Mouse (Mus musculus) neural tube, embryonic 11.5 days (tissue): ENCODE measurements at regions not wholly inside any gene's neighbourhood (a gene's known extent, or its start where the extent isn't known, plus 50 kb on each side); places are given as distances from the start of the nearest gene placed in this dataset.

Source experiments
- ATAC-seq: fragments of 200-750 bp; cut with Nextera tagmentation; 2 replicates; pipeline ENCODE4 v1.8.0; 2017; ENCODE audit warnings: moderate number of reproducible peaks, mild to moderate bottlenecking, moderate TSS enrichment, moderate library complexity; ENCODE audit not compliant: insufficient read depth, low FRiP score, low TSS enrichment
- DNase-seq: peaks from one replicate; pipeline ENCODE4 v3.0.0-alpha.2; 2015; ENCODE audit warnings: low spot score
- H3K27ac ChIP-seq: fragments of 300-500 bp; sonication (generic); 2 replicates; pipeline ENCODE4 v1.5.1; 2014; ENCODE audit warnings: low read depth, mild to moderate bottlenecking, low read length
- H3K27me3 ChIP-seq: fragments of 300-500 bp; sonication (generic); 2 replicates; pipeline ENCODE4 v1.6.1; 2014; ENCODE audit warnings: mild to moderate bottlenecking, low read length, mixed read lengths; ENCODE audit not compliant: control insufficient read depth, insufficient read depth
- H3K36me3 ChIP-seq: fragments of 300-500 bp; sonication (generic); 2 replicates; pipeline ENCODE4 v1.6.1; 2014; ENCODE audit warnings: mild to moderate bottlenecking, low read length, moderate library complexity, mixed read lengths; ENCODE audit not compliant: control insufficient read depth, insufficient read depth
- H3K4me1 ChIP-seq: fragments of 300-500 bp; sonication (generic); 2 replicates; pipeline ENCODE4 v1.6.1; 2014; ENCODE audit warnings: low read length, mixed read lengths; ENCODE audit not compliant: control insufficient read depth, insufficient read depth
- H3K4me2 ChIP-seq: fragments of 300-500 bp; sonication (generic); 2 replicates; pipeline ENCODE4 v1.6.1; 2014; ENCODE audit warnings: low read depth, mild to moderate bottlenecking, moderate library complexity
- H3K4me3 ChIP-seq: fragments of 300-500 bp; sonication (generic); 2 replicates; pipeline ENCODE4 v1.5.1; 2014; ENCODE audit warnings: low read depth, low read length
- H3K9ac ChIP-seq: fragments of 300-500 bp; sonication (generic); 2 replicates; pipeline ENCODE4 v1.6.1; 2014; ENCODE audit warnings: mild to moderate bottlenecking, low read length
- H3K9me3 ChIP-seq: fragments of 300-500 bp; sonication (generic); 2 replicates; pipeline ENCODE4 v1.6.1; 2016; ENCODE audit warnings: low read length; ENCODE audit not compliant: control insufficient read depth
- WGBS: fragments of 180-500 bp; shearing (Covaris S2); extraction: QIAGEN DNeasy Blood & Tissue Kit; methylation state at CpG from one replicate; pipeline ENCODE4 v1.1.7; 2014; 5-methylcytosine and 5-hydroxymethylcytosine counted together

- ATAC-seq = no peak
- H3K4me3 ChIP-seq = no peak overlapping the region
- 77% methylated on average over 7 of the region's 7 CpGs for WGBS
- H3K27ac ChIP-seq = no peak overlapping the region
- H3K9me3 ChIP-seq = no peaks in the 10 kb centered on the region
- H3K27me3 ChIP-seq = no peaks in the 10 kb centered on the region
- H3K9ac ChIP-seq = no peak overlapping the region
- DNase-seq = no peak
- H3K4me1 ChIP-seq = peaks cover 4% of the 10 kb centered on the region; the same call in 1 of the 2 replicates
- H3K36me3 ChIP-seq = no peaks in the 10 kb centered on the region
- no peak overlapping the region for H3K4me2 ChIP-seq
Measured at GRCm38 (mm10) chr8:10705909-10706308, 302.3 kb downstream of the Irs2 start.

- WGBS = 95% methylated on average over 7 of the region's 7 CpGs
- no peak overlapping the region for H3K27ac ChIP-seq
- no peak for DNase-seq
Measured at GRCm38 (mm10) chr8:10702755-10703154, 305.5 kb downstream of the Irs2 start.

GRCm38 (mm10) chr8:10702248-10702647 is 306.0 kb downstream of the Irs2 start:
- Histone ChIP-seq H3K36me3 (no peaks in the 10 kb centered on the region), H3K4me2 (no peak overlapping the region), H3K9ac (no peak overlapping the region), H3K9me3 (no peaks in the 10 kb centered on the region), H3K4me3 (no peak overlapping the region), H3K27me3 (no peaks in the 10 kb centered on the region), H3K27ac (no peak overlapping the region), H3K4me1 (peaks cover 4% of the 10 kb centered on the region; the same call in 1 of the 2 replicates)
- ATAC-seq (peak; percentile 60), DNase-seq (no peak)
- 70% methylated on average over 10 of the region's 10 CpGs for WGBS

More at GRCm38 (mm10) chr8:10702755-10703154, 305.5 kb downstream of the Irs2 start:
- Histone ChIP-seq H3K4me2 (no peak overlapping the region), H3K27me3 (no peaks in the 10 kb centered on the region), H3K4me3 (no peak overlapping the region), H3K36me3 (no peaks in the 10 kb centered on the region), H3K9me3 (no peaks in the 10 kb centered on the region), H3K9ac (no peak overlapping the region), H3K4me1 (peaks cover 4% of the 10 kb centered on the region; the same call in 1 of the 2 replicates)
- no peak for ATAC-seq

GRCm38 (mm10) chr8:10701648-10702061 is 306.6 kb downstream of the Irs2 start:
- ATAC-seq (peak; percentile 78), DNase-seq (no peak)
- H3K4me3 ChIP-seq = no peak overlapping the region
- H3K27ac ChIP-seq = no peak overlapping the region
- no peak overlapping the region for H3K9ac ChIP-seq
- 60% methylated on average over 3 of the region's 4 CpGs for WGBS
- H3K4me2 ChIP-seq = no peak overlapping the region
- no peaks in the 10 kb centered on the region for H3K27me3 ChIP-seq
- peaks cover 4% of the 10 kb centered on the region; the same call in 1 of the 2 replicates for H3K4me1 ChIP-seq
- no peaks in the 10 kb centered on the region for H3K9me3 ChIP-seq
- no peaks in the 10 kb centered on the region for H3K36me3 ChIP-seq

DNA sequence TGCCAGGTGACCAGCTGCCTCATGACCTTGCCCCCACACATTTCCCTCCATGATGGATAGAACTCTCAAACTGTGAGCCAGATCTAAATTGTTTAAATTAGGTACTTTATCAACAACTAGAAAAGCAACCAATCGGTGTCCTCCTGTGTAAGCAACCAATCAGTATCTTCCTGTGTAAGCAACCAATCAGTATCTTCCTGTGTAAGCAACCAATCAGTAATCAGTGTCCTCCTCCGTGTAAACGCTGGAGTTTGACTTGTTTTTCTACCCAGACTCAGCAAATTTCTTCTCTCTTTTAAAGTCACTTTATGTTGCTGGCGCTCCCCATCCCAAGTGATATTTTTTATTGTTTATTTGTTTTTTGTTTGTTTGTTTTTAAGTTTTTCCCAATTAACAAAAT is 307.0 kb downstream of the Irs2 start:
- WGBS = 74% methylated on average over 4 of the region's 4 CpGs

DNA sequence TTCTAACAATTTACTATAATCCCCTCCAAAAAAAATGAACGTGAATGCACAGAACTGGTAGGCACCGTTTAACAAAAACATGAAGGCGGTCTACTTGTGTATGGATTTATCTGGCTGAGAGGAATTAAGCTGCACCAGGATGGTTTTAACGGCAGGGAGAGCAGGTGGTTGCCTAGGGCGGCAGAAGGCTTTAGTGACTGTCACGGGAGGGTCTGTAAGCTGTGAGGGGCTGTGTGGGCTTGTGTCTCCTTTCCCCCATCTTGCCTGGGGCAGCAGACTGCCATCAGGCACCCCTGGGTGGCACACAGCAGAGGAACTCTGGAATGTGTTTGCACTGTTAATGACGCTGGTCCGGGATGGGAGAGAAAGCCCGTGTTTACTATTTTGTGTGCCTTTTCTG is 308.6 kb downstream of the Irs2 start:
- Histone ChIP-seq H3K4me1 (peaks cover 4% of the 10 kb centered on the region; the same call in 1 of the 2 replicates), H3K9me3 (no peaks in the 10 kb centered on the region), H3K27ac (no peak overlapping the region), H3K4me2 (no peak overlapping the region), H3K27me3 (no peaks in the 10 kb centered on the region), H3K36me3 (no peaks in the 10 kb centered on the region), H3K9ac (no peak overlapping the region), H3K4me3 (no peak overlapping the region)
- DNase-seq (no peak), ATAC-seq (no peak)
- WGBS = 76% methylated on average over 9 of the region's 9 CpGs

More for the DNA sequence above, 307.0 kb downstream of the Irs2 start:
- H3K4me1 ChIP-seq = peaks cover 4% of the 10 kb centered on the region; the same call in 1 of the 2 replicates
- H3K4me2 ChIP-seq = no peak overlapping the region
- H3K9ac ChIP-seq = no peak overlapping the region
- no peak overlapping the region for H3K4me3 ChIP-seq
- DNase-seq (no peak), ATAC-seq (peak; percentile 56)
- no peak overlapping the region for H3K27ac ChIP-seq
- no peaks in the 10 kb centered on the region for H3K36me3 ChIP-seq
- no peaks in the 10 kb centered on the region for H3K27me3 ChIP-seq
- no peaks in the 10 kb centered on the region for H3K9me3 ChIP-seq

DNA sequence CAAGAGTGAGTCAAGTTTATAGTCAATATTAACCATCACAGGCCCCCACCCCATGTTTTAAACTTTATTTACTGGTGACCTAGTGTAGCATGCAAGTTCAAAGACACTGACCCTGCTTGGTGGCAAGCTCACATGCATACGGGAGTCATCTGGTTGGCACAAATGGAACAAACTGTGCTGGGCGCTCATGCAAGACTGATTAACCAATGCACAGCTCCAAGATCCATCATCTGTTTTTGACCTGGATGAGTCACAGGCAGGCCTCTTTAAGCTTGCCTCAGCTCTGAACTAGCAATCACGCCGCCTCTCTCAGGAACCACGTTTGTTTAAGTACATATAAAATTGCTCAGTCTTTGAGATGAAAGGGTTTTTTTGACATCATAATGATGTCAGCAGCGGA is 313.1 kb downstream of the Irs2 start:
- no peak overlapping the region for H3K27ac ChIP-seq
- no peak overlapping the region for H3K9ac ChIP-seq
- no peaks in the 10 kb centered on the region for H3K27me3 ChIP-seq
- no peaks in the 10 kb centered on the region for H3K36me3 ChIP-seq
- no peak overlapping the region for H3K4me2 ChIP-seq
- WGBS = 87% methylated on average over 6 of the region's 6 CpGs
- no peak for DNase-seq
- no peaks in the 10 kb centered on the region for H3K9me3 ChIP-seq
- no peak overlapping the region for H3K4me3 ChIP-seq
- ATAC-seq = no peak
- H3K4me1 ChIP-seq = 0 out of 2 replicates have a peak, but pooled peaks cover 4% of the 10 kb centered on the region

GRCm38 (mm10) chr8:10690659-10691058 is 317.6 kb downstream of the Irs2 start:
- no peak overlapping the region for H3K27ac ChIP-seq
- no peak overlapping the region for H3K9ac ChIP-seq
- ATAC-seq (no peak), DNase-seq (no peak)
- H3K27me3 ChIP-seq = no peaks in the 10 kb centered on the region
- no peak overlapping the region for H3K4me3 ChIP-seq
- no peaks in the 10 kb centered on the region for H3K36me3 ChIP-seq
- 65% methylated on average over 1 of the region's 1 CpGs for WGBS
- 0 out of 2 replicates have a peak, but pooled peaks cover 4% of the 10 kb centered on the region for H3K4me1 ChIP-seq
- no peaks in the 10 kb centered on the region for H3K9me3 ChIP-seq
- no peak overlapping the region for H3K4me2 ChIP-seq

GRCm38 (mm10) chr8:10689881-10690280 is 318.4 kb downstream of the Irs2 start:
- ATAC-seq = no peak
- no peak overlapping the region for H3K27ac ChIP-seq
- H3K4me2 ChIP-seq = no peak overlapping the region
- H3K9me3 ChIP-seq = no peaks in the 10 kb centered on the region
- H3K27me3 ChIP-seq = no peaks in the 10 kb centered on the region
- WGBS = 72% methylated on average over 12 of the region's 12 CpGs
- H3K4me3 ChIP-seq = no peak overlapping the region
- no peaks in the 10 kb centered on the region for H3K36me3 ChIP-seq
- H3K4me1 ChIP-seq = 0 out of 2 replicates have a peak, but pooled peaks cover 4% of the 10 kb centered on the region
- no peak overlapping the region for H3K9ac ChIP-seq
- no peak for DNase-seq
